20 mouse cellular contexts compared by ENCODE assay signal in genomic region chr12:74264846-74265245, GRCm38 (mm10). TPM values are rescaled to one million over a fixed set of nuclear protein-coding genes. Genes with fewer than 3 reads are reported as not detected.
"Had no signal": no experiment of that assay in that cellular context is flagged by ENCODE, and none has a peak within 500 bp of the region (broad histone marks: within the 10 kb centered on the region; RNA-seq: fewer than 3 reads in every experiment).

No protein-coding gene starts in this region.

- H3K4me1 ChIP-seq: limb, embryonic 15.5 days; liver, embryonic 12.5 days; lung, embryonic 15.5 days; megakaryocyte, embryonic 14.5 days; neural tube, embryonic 12.5 days had no signal

- H3K36me3 ChIP-seq: limb, embryonic 15.5 days; liver, embryonic 12.5 days; lung, embryonic 15.5 days; midbrain, embryonic 12.5 days; neural tube, embryonic 12.5 days had no signal

- H3K27me3 ChIP-seq: limb, embryonic 15.5 days; liver, embryonic 12.5 days; lung, embryonic 15.5 days; megakaryocyte, embryonic 14.5 days; midbrain, embryonic 12.5 days; neural tube, embryonic 12.5 days had no signal

- H3K4me3 ChIP-seq: limb, embryonic 15.5 days; liver, embryonic 12.5 days; lung, embryonic 15.5 days; megakaryocyte, embryonic 14.5 days; midbrain, embryonic 12.5 days; neural tube, embryonic 12.5 days had no signal

- ATAC-seq: liver, embryonic 12.5 days had no signal

- H3K27ac ChIP-seq: limb, embryonic 15.5 days; liver, embryonic 12.5 days; lung, embryonic 15.5 days; macrophage; midbrain, embryonic 12.5 days; neural tube, embryonic 12.5 days; stomach, postnatal 0 days had no signal

- H3K9ac ChIP-seq: limb, embryonic 15.5 days; liver, embryonic 12.5 days; lung, embryonic 15.5 days; midbrain, embryonic 12.5 days; neural tube, embryonic 12.5 days had no signal

- H3K9me3 ChIP-seq: limb, embryonic 15.5 days; liver, embryonic 12.5 days; lung, embryonic 15.5 days; midbrain, embryonic 12.5 days; neural tube, embryonic 12.5 days had no signal

- DNase-seq: kidney, postnatal 14 days; lung, postnatal 14 days; thymus, postnatal 4 days had no signal

- H3K4me2 ChIP-seq: limb, embryonic 15.5 days; liver, embryonic 12.5 days; lung, embryonic 15.5 days; midbrain, embryonic 12.5 days; neural tube, embryonic 12.5 days had no signal

RNA-seq across cellular contexts. Expression of gene Gm11042, which starts 51.3 kb away (rescaled TPM):
- total RNA-seq: layer of hippocampus, adult 8-10 months; layer of hippocampus, postnatal 14 days; left cerebral cortex, adult 18-20 months; left cerebral cortex, postnatal 14 days; monocyte, adult 5-6 weeks; neutrophil, adult 5-6 weeks had no signal
- polyA plus RNA-seq: large intestine, adult 2 months; limb, embryonic 11.5 days; limb, embryonic 15.5 days; liver, embryonic 12.5 days; liver, embryonic 16.5 days; lung, embryonic 15.5 days; macrophage; midbrain, embryonic 12.5 days; neural tube, embryonic 12.5 days; stomach, postnatal 0 days had no signal
